Mouse (Mus musculus) liver, embryonic 14.5 days (tissue): ENCODE results near the gene Cgas.

ENCODE experiments used
- CTCF ChIP-seq: IDR thresholded peaks from 2 replicates; pipeline ENCODE4 v1.5.1; 2016; ENCODE audit warnings: antibody characterized with exemption, low read depth, control low read depth
- EP300 ChIP-seq: IDR thresholded peaks from 2 replicates; pipeline ENCODE4 v1.6.1; 2016; ENCODE audit warnings: antibody characterized with exemption, low read depth

GRCm38 (mm10) chr9:78428870-78429432 lies 14.1 kb downstream of the Cgas start:
- TF ChIP-seq CTCF, result no peak
- TF ChIP-seq EP300, result no peak
